Mouse (Mus musculus) bone marrow macrophage, adult 2 months (primary cell): ENCODE results near the gene Runx1.

Source experiments
- CTCF ChIP-seq: IDR thresholded peaks from 2 replicates; pipeline ENCODE4 v1.5.1; 2012; ENCODE audit warnings: low read depth, mild to moderate bottlenecking, low read length, moderate library complexity
- POLR2A ChIP-seq: IDR thresholded peaks from 2 replicates; pipeline ENCODE4 v1.6.1; 2012; ENCODE audit warnings: mild to moderate bottlenecking, low read depth, low read length, borderline replicate concordance

DNA sequence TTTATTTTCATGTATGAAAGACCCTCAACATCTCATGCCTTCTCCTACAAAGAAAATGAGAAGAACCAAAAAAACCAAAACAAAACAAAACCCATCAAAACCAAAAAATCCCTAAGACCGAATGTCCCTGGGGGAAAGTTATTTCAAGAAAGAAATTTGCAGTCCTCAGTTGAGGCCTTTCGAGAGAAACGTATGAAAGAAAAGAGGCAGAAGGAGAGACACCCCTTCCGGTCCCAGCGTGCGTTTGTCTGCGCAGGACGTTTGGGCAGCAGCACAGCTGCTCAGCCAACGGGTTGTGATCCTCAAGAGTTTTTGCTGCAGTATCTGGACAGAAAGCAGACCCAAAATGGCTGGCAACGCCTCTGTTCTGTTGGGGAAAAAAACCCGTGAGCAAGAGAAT, 223.4 kb downstream of the Runx1 start:
- TF ChIP-seq POLR2A: no peak
- TF ChIP-seq CTCF: no peak
